Mouse (Mus musculus): Measurements from ENCODE around the gene Cyth3.

Cyth3 gene

GRCm38 (mm10) chr5:143705659-143705982, 83.4 kb downstream of the Cyth3 start:
- in situ Hi-C loops (cut with MseI, MboI), result no loop called here

- in situ Hi-C loops (cut with MseI, MboI), result no loop called here
Measured at GRCm38 (mm10) chr5:143706030-143706821, 84.0 kb downstream of the Cyth3 start.

- in situ Hi-C loops (cut with MseI, MboI), result no loop called here
Measured at GRCm38 (mm10) chr5:143706822-143707200, 84.6 kb downstream of the Cyth3 start.

GRCm38 (mm10) chr5:143711326-143711725, 89.1 kb downstream of the Cyth3 start:
- in situ Hi-C loops (cut with MseI, MboI), result loop anchor here in 1 of 2 experiments (5.0 kb wide), 1 partner anchor 144 kb away; no protein-coding TSS in a partner anchor

- in situ Hi-C loops (cut with MseI, MboI), result loop anchor here in 1 of 2 experiments (5.0 kb wide), 1 partner anchor 145 kb away; no protein-coding TSS in a partner anchor
Measured at GRCm38 (mm10) chr5:143712011-143712800, 90.0 kb downstream of the Cyth3 start.

GRCm38 (mm10) chr5:143721962-143722361, 99.7 kb downstream of the Cyth3 start:
- in situ Hi-C loops (cut with MseI, MboI), result no loop called here

- in situ Hi-C loops (cut with MseI, MboI), result no loop called here
Measured at GRCm38 (mm10) chr5:143730915-143731314, 108.7 kb downstream of the Cyth3 start.

- in situ Hi-C loops (cut with MseI, MboI), result no loop called here
Measured at GRCm38 (mm10) chr5:143731483-143732112, 109.4 kb downstream of the Cyth3 start.

GRCm38 (mm10) chr5:143732180-143732891, 110.1 kb downstream of the Cyth3 start, which contains the start of gene Usp42:
Usp42 (minus strand) TSS chr5:143732280.
- in situ Hi-C loops (cut with MseI, MboI), result no loop called here

- in situ Hi-C loops (cut with MseI, MboI), result no loop called here
Measured at GRCm38 (mm10) chr5:143749630-143750208, 127.5 kb downstream of the Cyth3 start.

GRCm38 (mm10) chr5:143755529-143756141, 133.4 kb downstream of the Cyth3 start:
- in situ Hi-C loops (cut with MseI, MboI), result no loop called here

GRCm38 (mm10) chr5:143757755-143758443, 135.7 kb downstream of the Cyth3 start:
- in situ Hi-C loops (cut with MseI, MboI), result no loop called here

GRCm38 (mm10) chr5:143759554-143759953, 137.3 kb downstream of the Cyth3 start:
- in situ Hi-C loops (cut with MseI, MboI), result no loop called here

Data from mouse trophoblast stem cell (cell line).